Mouse (Mus musculus) liver, postnatal 0 days (tissue): Measurements from ENCODE around the gene Alg2. TPM values are rescaled to one million over a fixed set of nuclear protein-coding genes. Genes with fewer than 3 reads are reported as not detected.

Experiments
- ATAC-seq: fragments of 200-750 bp; cut with Nextera tagmentation; 2 replicates; pipeline ENCODE4 v1.8.0; 2017; ENCODE audit warnings: mild to moderate bottlenecking, moderate library complexity
- DNase-seq: peaks from one replicate; pipeline ENCODE4 v3.0.0-alpha.2; 2016
- H3K27ac ChIP-seq: fragments of 300-500 bp; sonication (generic); 2 replicates; pipeline ENCODE4 v1.5.1; 2014; ENCODE audit warnings: antibody characterized with exemption, moderate library complexity, mild to moderate bottlenecking, low read depth
- H3K27me3 ChIP-seq: fragments of 300-500 bp; sonication (generic); 2 replicates; pipeline ENCODE4 v1.6.1; 2014; ENCODE audit warnings: low read length, control low read depth, mixed read lengths; ENCODE audit not compliant: insufficient read depth
- H3K36me3 ChIP-seq: fragments of 300-500 bp; sonication (generic); replicated peaks from 2 replicates; pipeline ENCODE4 v1.6.1; 2014; ENCODE audit warnings: mild to moderate bottlenecking, control low read depth, low read length, moderate library complexity, mixed read lengths; ENCODE audit not compliant: insufficient read depth
- H3K4me1 ChIP-seq: fragments of 300-500 bp; sonication (generic); 2 replicates; pipeline ENCODE4 v1.6.1; 2014; ENCODE audit warnings: antibody characterized with exemption, mild to moderate bottlenecking, control low read depth; ENCODE audit not compliant: insufficient read depth
- H3K4me2 ChIP-seq: fragments of 300-500 bp; sonication (generic); 2 replicates; pipeline ENCODE4 v1.6.1; 2014; ENCODE audit warnings: low read depth, mild to moderate bottlenecking, low read length, moderate library complexity, mixed read lengths
- H3K4me3 ChIP-seq: fragments of 300-500 bp; sonication (generic); 2 replicates; pipeline ENCODE4 v1.5.1; 2014; ENCODE audit warnings: low read depth, low read length
- H3K9ac ChIP-seq: fragments of 300-500 bp; sonication (generic); replicated peaks from 2 replicates; pipeline ENCODE4 v1.6.1; 2014; ENCODE audit warnings: mild to moderate bottlenecking, moderate library complexity
- H3K9me3 ChIP-seq: fragments of 300-500 bp; sonication (generic); 2 replicates; pipeline ENCODE4 v1.6.1; 2016; ENCODE audit warnings: mild to moderate bottlenecking, control low read depth, low read length, mixed read lengths
- CTCF ChIP-seq: sonication (generic); IDR thresholded peaks from 2 replicates; pipeline ENCODE4 v1.5.1; 2016; ENCODE audit warnings: antibody characterized with exemption, low read depth
- EP300 ChIP-seq: IDR thresholded peaks from 2 replicates; pipeline ENCODE4 v1.6.1; 2016; ENCODE audit warnings: antibody characterized with exemption, low read depth, mild to moderate bottlenecking
- WGBS: fragments of 180-500 bp; shearing (Covaris S2); extraction: QIAGEN DNeasy Blood & Tissue Kit; methylation state at CpG from one replicate; pipeline ENCODE4 v1.1.7; 2014; ENCODE audit not compliant: insufficient replicate concordance; 5-methylcytosine and 5-hydroxymethylcytosine counted together
- polyA plus RNA-seq: library from polyadenylated mRNA; unstranded; fragments of >200 nt; fragmentation: Nextera tagmentation; extraction: Ambion mirVana; gene quantifications from 2 replicates; pipeline ENCODE4 v1.2.1, GENCODE M21; 2015

Alg2 gene
- polyA plus RNA-seq, 1 experiment from 2014 or later: 8.7 TPM

DNA sequence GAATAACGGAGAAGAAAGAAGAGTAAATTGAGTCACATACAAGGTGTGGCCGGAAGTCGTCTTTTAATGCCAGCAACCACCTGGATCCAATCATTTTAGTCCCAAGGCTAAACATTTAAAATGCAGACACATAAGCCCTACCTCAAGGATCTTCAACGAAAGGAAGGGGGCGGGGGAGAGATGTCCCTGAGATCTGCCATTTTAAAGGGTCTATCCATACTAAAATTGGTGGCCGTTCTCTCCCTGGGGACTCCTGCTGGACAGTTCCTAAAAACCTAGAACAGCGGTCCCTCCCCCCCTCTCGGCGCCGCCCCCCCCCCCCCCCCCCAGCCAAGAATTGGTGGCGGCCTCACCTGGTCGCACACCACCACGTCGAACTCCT, 556 bp downstream of the Alg2 start:
- no peak for ATAC-seq
- Histone ChIP-seq H3K9ac (peak overlapping the region; percentile 67), H3K27ac (peak overlapping the region; percentile 82), H3K27me3 (no peaks in the 10 kb centered on the region), H3K4me1 (peaks cover 11% of the 10 kb centered on the region), H3K4me3 (peak overlapping the region; percentile 73), H3K9me3 (no peaks in the 10 kb centered on the region; the same call in 1 of the 2 replicates), H3K36me3 (peaks cover 38% of the 10 kb centered on the region), H3K4me2 (peak overlapping the region; percentile 85)
- WGBS: 5% methylated on average over 6 of the region's 14 CpGs
- DNase-seq: no peak
- TF ChIP-seq EP300 (no peak), CTCF (no peak; the same call in 1 of the 2 replicates)

DNA sequence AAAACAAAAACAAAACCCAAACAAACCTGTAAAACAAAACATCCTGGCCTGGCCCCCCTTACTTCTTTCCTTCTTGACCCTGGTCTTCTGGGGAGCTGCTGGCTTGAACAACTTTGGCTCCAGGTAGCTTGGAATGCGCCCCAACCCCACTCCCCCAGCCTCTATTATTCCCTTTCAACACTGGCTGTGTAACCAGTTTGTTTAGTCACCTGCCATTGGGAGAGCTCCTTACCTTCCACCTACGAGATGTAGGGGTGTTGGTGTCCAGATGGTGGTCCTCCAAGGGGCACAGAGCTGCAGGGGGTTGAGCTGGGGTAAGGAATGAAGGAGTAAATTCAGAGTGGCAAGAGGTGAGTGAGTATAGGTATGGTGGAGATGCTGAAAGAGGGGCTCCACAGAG, 6.9 kb downstream of the Alg2 start:
- H3K36me3 ChIP-seq: peaks cover 33% of the 10 kb centered on the region

DNA sequence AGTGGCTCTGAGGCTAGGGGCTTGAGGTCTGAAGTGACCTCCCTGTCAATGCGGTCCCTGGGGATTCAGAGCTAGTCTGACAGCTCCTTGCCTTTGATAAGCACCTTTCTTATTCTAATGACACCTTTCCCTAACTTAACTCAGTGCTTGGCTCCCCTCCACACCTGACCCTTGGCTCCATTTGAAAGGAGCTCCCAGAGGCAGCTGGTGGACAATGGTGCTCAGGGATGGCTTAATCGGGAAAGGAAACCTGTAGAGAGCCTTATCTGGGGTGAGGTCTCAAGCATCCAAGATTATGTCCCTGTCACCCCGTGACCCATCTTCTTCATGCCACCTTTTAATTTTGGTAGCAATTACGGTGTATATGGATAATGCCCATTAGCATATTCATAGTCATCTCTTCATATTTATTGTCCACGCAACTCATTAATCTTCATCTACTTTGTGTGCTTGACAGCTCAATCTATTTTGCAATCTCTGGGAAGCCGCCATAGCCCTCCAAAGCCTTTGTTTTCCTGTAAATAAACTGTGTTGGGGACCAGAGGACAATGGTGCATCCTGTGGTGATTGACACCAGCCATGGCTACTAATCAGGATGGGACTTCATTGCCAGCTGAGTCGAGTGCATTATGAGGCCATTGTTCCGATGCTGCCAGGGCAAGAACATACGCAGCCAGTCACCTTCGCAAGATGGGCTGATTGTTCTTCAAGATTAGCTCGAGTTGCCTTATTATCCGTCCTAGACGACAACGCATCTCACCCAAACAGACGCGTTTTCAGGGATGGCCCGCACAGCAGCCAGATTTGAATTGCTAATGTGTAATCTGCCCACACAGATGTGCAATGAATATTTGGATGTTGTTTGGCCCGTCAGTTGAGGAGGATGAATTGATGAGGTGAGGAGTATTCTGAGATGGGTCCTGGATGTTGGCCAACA, 24.3 kb downstream of the Alg2 start:
- Histone ChIP-seq H3K27ac (no peak overlapping the region), H3K36me3 (no peaks in the 10 kb centered on the region), H3K4me3 (no peak overlapping the region), H3K9ac (no peak overlapping the region), H3K4me2 (no peak overlapping the region), H3K4me1 (no peaks in the 10 kb centered on the region), H3K27me3 (no peaks in the 10 kb centered on the region), H3K9me3 (no peaks in the 10 kb centered on the region)
- TF ChIP-seq EP300: no peak
- TF ChIP-seq CTCF: no peak
- DNase-seq: no peak
- WGBS: 36% methylated on average over 18 of the region's 18 CpGs
- ATAC-seq: no peak

More for the DNA sequence above, 6.9 kb downstream of the Alg2 start:
- Histone ChIP-seq H3K27ac (no peak overlapping the region), H3K9me3 (no peaks in the 10 kb centered on the region; the same call in 1 of the 2 replicates), H3K4me2 (no peak overlapping the region), H3K4me1 (no peaks in the 10 kb centered on the region), H3K27me3 (no peaks in the 10 kb centered on the region), H3K4me3 (no peak overlapping the region), H3K9ac (no peak overlapping the region)
- TF ChIP-seq EP300: no peak
- no peak for TF ChIP-seq CTCF
- DNase-seq: no peak
- ATAC-seq: no peak
- 76% methylated on average over 2 of the region's 2 CpGs for WGBS

DNA sequence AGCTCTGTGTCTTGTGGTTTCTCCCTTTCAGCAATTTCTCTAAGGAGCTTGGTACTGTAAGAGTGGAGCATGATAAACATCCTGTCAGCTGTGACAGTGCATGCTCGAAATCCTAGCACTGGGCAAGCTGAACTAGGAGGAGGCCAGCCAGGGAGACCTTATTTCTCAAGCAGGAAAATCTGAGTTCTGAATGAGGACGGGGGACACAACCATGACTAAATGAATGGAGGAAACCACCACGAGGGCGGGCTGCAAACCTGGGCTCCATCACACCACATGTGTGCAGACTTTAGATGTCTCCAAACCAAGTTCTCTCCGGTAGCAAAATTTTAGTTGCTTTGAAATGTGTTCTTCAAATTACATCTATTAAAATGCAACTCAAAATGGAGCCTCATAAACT, 25.0 kb downstream of the Alg2 start:
- no peak for DNase-seq
- no peaks in the 10 kb centered on the region for H3K4me1 ChIP-seq
- no peaks in the 10 kb centered on the region for H3K36me3 ChIP-seq
- no peak overlapping the region for H3K27ac ChIP-seq
- H3K4me2 ChIP-seq: no peak overlapping the region
- TF ChIP-seq EP300: no peak
- no peak for TF ChIP-seq CTCF
- WGBS: 45% methylated on average over 5 of the region's 5 CpGs
- H3K27me3 ChIP-seq: no peaks in the 10 kb centered on the region
- no peak overlapping the region for H3K9ac ChIP-seq
- H3K4me3 ChIP-seq: no peak overlapping the region
- no peak for ATAC-seq
- no peaks in the 10 kb centered on the region for H3K9me3 ChIP-seq

DNA sequence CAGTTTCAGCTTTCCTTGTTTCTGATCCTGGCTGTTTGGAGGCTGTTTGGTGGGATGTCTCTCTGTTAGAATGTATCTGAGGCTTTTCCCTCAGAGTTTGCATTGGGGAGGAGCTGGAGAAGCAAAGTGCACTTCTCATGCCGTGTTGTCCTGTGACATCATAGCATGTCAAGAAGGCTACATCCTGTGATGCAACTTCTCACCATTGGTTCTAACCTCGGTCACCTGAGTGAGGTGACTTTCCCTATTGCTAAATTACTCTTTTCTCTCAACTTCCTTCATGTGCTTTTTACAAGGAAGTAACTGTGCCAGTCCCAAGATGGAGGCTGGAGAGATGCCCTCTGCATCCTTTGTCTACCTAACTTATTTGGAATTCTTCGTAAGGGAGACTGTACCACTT, 25.6 kb downstream of the Alg2 start:
- H3K9me3 ChIP-seq: no peaks in the 10 kb centered on the region
- TF ChIP-seq CTCF (no peak), EP300 (no peak)
- ATAC-seq (no peak), DNase-seq (no peak)
- no peak overlapping the region for H3K4me2 ChIP-seq
- 67% methylated on average over 3 of the region's 3 CpGs for WGBS
- H3K36me3 ChIP-seq: no peaks in the 10 kb centered on the region
- H3K27ac ChIP-seq: no peak overlapping the region
- no peaks in the 10 kb centered on the region for H3K27me3 ChIP-seq
- no peak overlapping the region for H3K9ac ChIP-seq
- H3K4me1 ChIP-seq: no peaks in the 10 kb centered on the region
- no peak overlapping the region for H3K4me3 ChIP-seq

DNA sequence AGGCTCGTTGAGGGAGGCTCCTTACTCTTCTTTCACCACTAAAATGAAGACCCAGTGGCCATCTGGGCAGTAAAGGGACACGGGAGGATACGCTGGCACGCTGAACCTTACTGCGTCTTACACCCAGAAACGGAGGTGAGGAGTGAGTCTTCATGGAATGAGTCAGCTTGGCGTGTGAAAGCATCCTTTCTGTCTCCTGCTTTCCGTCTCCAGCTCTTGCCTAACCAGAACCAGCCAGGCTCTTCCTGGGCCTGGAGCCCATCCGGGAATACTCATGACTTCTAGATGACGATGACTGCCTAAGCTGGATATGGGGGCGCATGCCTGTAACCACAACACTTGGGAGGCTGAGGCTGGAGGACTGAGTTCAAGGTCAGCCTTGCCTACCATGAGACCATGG, 33.2 kb downstream of the Alg2 start:
- 80% methylated on average over 11 of the region's 11 CpGs for WGBS
- Histone ChIP-seq H3K4me3 (no peak overlapping the region), H3K27me3 (no peaks in the 10 kb centered on the region), H3K9ac (no peak overlapping the region), H3K36me3 (no peaks in the 10 kb centered on the region), H3K4me2 (no peak overlapping the region), H3K27ac (no peak overlapping the region), H3K4me1 (peaks cover 7% of the 10 kb centered on the region), H3K9me3 (no peaks in the 10 kb centered on the region)
- no peak for DNase-seq
- TF ChIP-seq CTCF (no peak), EP300 (no peak)
- ATAC-seq: no peak
